Mouse (Mus musculus) heart, adult 2 months (tissue): ENCODE results near the gene Mogat1.

ENCODE experiments used
- CTCF ChIP-seq: fragments of 200-600 bp; IDR thresholded peaks from 2 replicates; pipeline ENCODE4 v1.8.1; 2022; ENCODE audit warnings: antibody characterized with exemption, mild to moderate bottlenecking, moderate library complexity
- POLR2A ChIP-seq: fragments of 200-500 bp; IDR thresholded peaks from 2 replicates; pipeline ENCODE4 v1.6.1; 2011; ENCODE audit warnings: mild to moderate bottlenecking, low read depth, low read length, control low read depth; ENCODE audit not compliant: insufficient read depth

DNA sequence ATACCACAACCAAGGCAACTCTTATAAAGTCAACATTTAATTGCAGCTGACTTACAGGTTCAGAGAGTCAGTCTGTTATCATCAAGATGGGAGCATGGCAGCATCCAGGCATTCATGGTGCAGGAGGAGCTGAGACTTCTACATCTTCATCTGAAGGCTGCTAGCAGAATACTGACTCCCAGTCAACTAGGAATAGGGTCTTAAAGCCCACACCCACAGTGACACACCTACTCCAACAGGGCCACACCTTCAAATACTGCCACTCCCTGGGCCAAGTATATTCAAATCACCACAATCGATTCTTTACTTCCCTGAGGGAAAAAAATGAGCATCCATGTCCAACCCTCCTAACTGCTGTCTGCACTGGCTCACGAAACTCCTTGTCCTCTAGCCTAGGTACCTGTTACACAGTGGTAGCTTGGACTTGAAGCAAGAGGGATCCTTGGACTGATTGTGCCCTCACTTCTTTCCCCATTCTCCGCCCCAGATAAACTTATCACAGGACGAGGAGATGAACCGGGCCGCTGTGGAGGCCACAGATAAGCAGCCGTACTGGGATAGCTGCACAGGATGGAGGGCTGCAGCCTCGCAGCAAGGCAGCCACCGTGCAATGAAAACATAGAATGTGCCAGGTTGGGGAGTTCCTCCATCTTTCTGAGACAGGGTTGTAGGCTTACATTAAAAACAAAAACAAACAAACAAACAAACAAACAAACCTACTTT lies 23.8 kb downstream of the Mogat1 start:
- TF ChIP-seq CTCF (no peak), POLR2A (no peak)
